ENCODE assay signal across 21 mouse cellular contexts in genomic region chr14:110468457-110469311, GRCm38 (mm10).
DNase-seq lines count a peak whose midpoint lies in the region; ATAC-seq and TF ChIP-seq lines count a peak whose summit lies in the region.
"Had no signal": no experiment of that assay in that cellular context is flagged by ENCODE, and none has a peak within 500 bp of the region (broad histone marks: within the 10 kb centered on the region; RNA-seq: fewer than 3 reads in every experiment).

No protein-coding gene starts in this region.

- intact Hi-C loops in left cerebral cortex, postnatal 25 days (cut with DNase I), result no loop called here
- intact Hi-C loops in gastrocnemius, adult 2 months (cut with DNase I), result no loop called here

- ATAC-seq in midbrain, embryonic 12.5 days (ENCODE audit: low FRiP score, low read depth), result peak; percentile 64
- ATAC-seq: activated CD4-positive, CD25-positive, alpha-beta regulatory T cell, adult 4 months; inflammation-experienced regulatory T-cells, adult 6 months; Patski had no signal

- no peak overlapping the region for H3K27ac ChIP-seq in midbrain, embryonic 12.5 days (replicated peaks)
- no peak overlapping the region for H3K27ac ChIP-seq in midbrain, embryonic 10.5 days (replicated peaks)
- peak overlapping the region; percentile 53 for H3K27ac ChIP-seq in hindbrain, embryonic 10.5 days
- no peak overlapping the region for H3K27ac ChIP-seq in gastrocnemius, adult 2 months
- H3K27ac ChIP-seq: embryonic facial prominence, embryonic 15.5 days; liver, embryonic 15.5 days had no signal

- H3K9me3 ChIP-seq in midbrain, embryonic 12.5 days, result no peaks in the 10 kb centered on the region
- no peaks in the 10 kb centered on the region for H3K9me3 ChIP-seq in midbrain, embryonic 10.5 days (replicated peaks)
- H3K9me3 ChIP-seq in hindbrain, embryonic 10.5 days, result no peaks in the 10 kb centered on the region
- H3K9me3 ChIP-seq: embryonic facial prominence, embryonic 15.5 days; liver, embryonic 15.5 days; megakaryocyte, embryonic 14.5 days had no signal

- 66% methylated on average over 6 of the region's 6 CpGs for WGBS in midbrain, embryonic 12.5 days
- WGBS in midbrain, embryonic 10.5 days, result 83% methylated on average over 6 of the region's 6 CpGs
- 71% methylated on average over 6 of the region's 6 CpGs for WGBS in hindbrain, embryonic 10.5 days

- no peak overlapping the region for H3K4me2 ChIP-seq in midbrain, embryonic 12.5 days (replicated peaks)
- H3K4me2 ChIP-seq: embryonic facial prominence, embryonic 15.5 days; liver, embryonic 15.5 days had no signal

- H3K36me3 ChIP-seq in midbrain, embryonic 12.5 days, result no peaks in the 10 kb centered on the region
- H3K36me3 ChIP-seq in midbrain, embryonic 10.5 days, result no peaks in the 10 kb centered on the region
- H3K36me3 ChIP-seq in hindbrain, embryonic 10.5 days, result no peaks in the 10 kb centered on the region
- H3K36me3 ChIP-seq: embryonic facial prominence, embryonic 15.5 days; liver, embryonic 15.5 days had no signal

- no peak overlapping the region for H3K4me3 ChIP-seq in midbrain, embryonic 12.5 days
- no peak overlapping the region for H3K4me3 ChIP-seq in midbrain, embryonic 10.5 days
- H3K4me3 ChIP-seq in hindbrain, embryonic 10.5 days, result no peak overlapping the region
- no peak overlapping the region for H3K4me3 ChIP-seq in gastrocnemius, adult 2 months
- H3K4me3 ChIP-seq: embryonic facial prominence, embryonic 15.5 days; liver, embryonic 15.5 days; megakaryocyte, embryonic 14.5 days had no signal

- H3K27me3 ChIP-seq in midbrain, embryonic 12.5 days, result no peaks in the 10 kb centered on the region
- no peaks in the 10 kb centered on the region for H3K27me3 ChIP-seq in midbrain, embryonic 10.5 days (ENCODE audit: low read depth, poor library complexity, severe bottlenecking)
- no peaks in the 10 kb centered on the region for H3K27me3 ChIP-seq in hindbrain, embryonic 10.5 days (ENCODE audit: insufficient read depth, poor library complexity, severe bottlenecking)
- H3K27me3 ChIP-seq: embryonic facial prominence, embryonic 15.5 days; liver, embryonic 15.5 days; megakaryocyte, embryonic 14.5 days; Patski had no signal

- no peak overlapping the region for H3K9ac ChIP-seq in midbrain, embryonic 12.5 days (replicated peaks)
- H3K9ac ChIP-seq: embryonic facial prominence, embryonic 15.5 days; liver, embryonic 15.5 days had no signal

- no peak for TF ChIP-seq CTCF in gastrocnemius, adult 2 months (IDR thresholded peaks at IDR 0.05)

- H3K4me1 ChIP-seq in midbrain, embryonic 12.5 days, result peaks cover 8% of the 10 kb centered on the region; the same call in 1 of the 2 replicates
- peaks cover 17% of the 10 kb centered on the region for H3K4me1 ChIP-seq in midbrain, embryonic 10.5 days
- peaks cover 20% of the 10 kb centered on the region for H3K4me1 ChIP-seq in hindbrain, embryonic 10.5 days (replicated peaks)
- H3K4me1 ChIP-seq: embryonic facial prominence, embryonic 15.5 days; liver, embryonic 15.5 days; megakaryocyte, embryonic 14.5 days had no signal

- DNase-seq in midbrain, embryonic 10.5 days (ENCODE audit: low spot score), result no peak
- DNase-seq in hindbrain, embryonic 10.5 days (ENCODE audit: low spot score), result no peak
- peak; percentile 4 for DNase-seq in mesoderm, embryonic 11.5 days (ENCODE audit: low read depth, low spot score)
- DNase-seq in left cerebral cortex, postnatal 25 days (ENCODE audit: low spot score in 2 of 2), result no peak
- DNase-seq in gastrocnemius, adult 2 months, result no peak
- no peak for DNase-seq in left cerebral cortex, adult 18-20 months (ENCODE audit: low spot score in 2 of 2)
- DNase-seq: adrenal gland, postnatal 14 days; B cell, adult 2 months; cerebellum, adult 8-10 months; heart, postnatal 10 days; kidney, adult 8-10 months; kidney, postnatal 4 days; lung, postnatal 14 days; thymus, postnatal 36 days had no signal
